Mouse (Mus musculus) liver, embryonic 14.5 days (tissue): ENCODE data around the gene Taldo1.

ENCODE experiments used
- CTCF ChIP-seq: IDR thresholded peaks from 2 replicates; pipeline ENCODE4 v1.5.1; 2016; ENCODE audit warnings: antibody characterized with exemption, low read depth, control low read depth
- EP300 ChIP-seq: IDR thresholded peaks from 2 replicates; pipeline ENCODE4 v1.6.1; 2016; ENCODE audit warnings: antibody characterized with exemption, low read depth

- no peak for TF ChIP-seq CTCF
- TF ChIP-seq EP300 = no peak
Observed at GRCm38 (mm10) chr7:141435856-141436522, 44.0 kb downstream of the Taldo1 start.
